Mouse (Mus musculus): ENCODE measurements around the gene Pdap1. TPM values are rescaled to one million over a fixed set of nuclear protein-coding genes. Genes with fewer than 3 reads are reported as not detected.
"Not testable (repeated sequence)": the region's sequence is repeated elsewhere in the genome, so short reads cannot be mapped to it uniquely, and the experiment has no call there.

Pdap1 gene
- polyA plus RNA-seq, 1 experiment from 2014 or later = 96.3 TPM

- Histone ChIP-seq H3K27ac (no peak overlapping the region), H3K36me3 (replicated peaks; ENCODE audit: control insufficient read depth, insufficient read depth) (peaks cover 95% of the 10 kb centered on the region), H3K4me2 (replicated peaks) (no peak overlapping the region), H3K27me3 (ENCODE audit: control insufficient read depth, insufficient read depth, low read length) (no peaks in the 10 kb centered on the region), H3K4me3 (replicated peaks; ENCODE audit: low read length) (no peak overlapping the region), H3K9ac (no peak overlapping the region), H3K9me3 (ENCODE audit: control insufficient read depth, low read length) (no peaks in the 10 kb centered on the region), H3K4me1 (replicated peaks; ENCODE audit: control insufficient read depth, insufficient read depth, low read length) (no peaks in the 10 kb centered on the region)
- no peak for ATAC-seq (ENCODE audit: low FRiP score)
- WGBS = 97% methylated on average over 5 of the region's 5 CpGs
- DNase-seq (ENCODE audit: low spot score) = no peak
Observed at GRCm38 (mm10) chr5:145152690-145153089, 12.7 kb upstream of the Pdap1 start.

GRCm38 (mm10) chr5:145149294-145149693, 9.3 kb upstream of the Pdap1 start:
- no peak for ATAC-seq (ENCODE audit: low FRiP score)
- Histone ChIP-seq H3K4me1 (replicated peaks; ENCODE audit: control insufficient read depth, insufficient read depth, low read length) (no peaks in the 10 kb centered on the region), H3K27ac (no peak overlapping the region), H3K9ac (no peak overlapping the region), H3K36me3 (replicated peaks; ENCODE audit: control insufficient read depth, insufficient read depth) (peaks cover 100% of the 10 kb centered on the region), H3K27me3 (ENCODE audit: control insufficient read depth, insufficient read depth, low read length) (no peaks in the 10 kb centered on the region), H3K4me3 (replicated peaks; ENCODE audit: low read length) (no peak overlapping the region), H3K4me2 (replicated peaks) (no peak overlapping the region), H3K9me3 (ENCODE audit: control insufficient read depth, low read length) (no peaks in the 10 kb centered on the region)
- 90% methylated on average over 6 of the region's 6 CpGs for WGBS
- no peak for DNase-seq (ENCODE audit: low spot score)

GRCm38 (mm10) chr5:145147748-145148147, 7.7 kb upstream of the Pdap1 start:
- H3K9me3 ChIP-seq (ENCODE audit: control insufficient read depth, low read length) = no peaks in the 10 kb centered on the region
- WGBS = 92% methylated on average over 5 of the region's 5 CpGs
- peaks cover 100% of the 10 kb centered on the region for H3K36me3 ChIP-seq (replicated peaks; ENCODE audit: control insufficient read depth, insufficient read depth)
- no peaks in the 10 kb centered on the region for H3K4me1 ChIP-seq (replicated peaks; ENCODE audit: control insufficient read depth, insufficient read depth, low read length)
- no peak overlapping the region for H3K9ac ChIP-seq
- H3K4me2 ChIP-seq (replicated peaks) = no peak overlapping the region
- DNase-seq (ENCODE audit: low spot score) = no peak
- no peaks in the 10 kb centered on the region for H3K27me3 ChIP-seq (ENCODE audit: control insufficient read depth, insufficient read depth, low read length)
- H3K4me3 ChIP-seq (replicated peaks; ENCODE audit: low read length) = no peak overlapping the region
- H3K27ac ChIP-seq = no peak overlapping the region
- no peak for ATAC-seq (ENCODE audit: low FRiP score)

- DNase-seq (ENCODE audit: low spot score) (no peak), ATAC-seq (ENCODE audit: low FRiP score) (no peak)
- WGBS = 2% methylated on average over 18 of the region's 18 CpGs
- Histone ChIP-seq H3K4me3 (replicated peaks; ENCODE audit: low read length) (peak overlapping the region; percentile 80), H3K4me1 (replicated peaks; ENCODE audit: control insufficient read depth, insufficient read depth, low read length) (peaks cover 28% of the 10 kb centered on the region), H3K9ac (peak overlapping the region; percentile 84), H3K4me2 (replicated peaks) (peak overlapping the region; percentile 83), H3K36me3 (replicated peaks; ENCODE audit: control insufficient read depth, insufficient read depth) (peaks cover 62% of the 10 kb centered on the region), H3K27ac (peak overlapping the region; percentile 94), H3K27me3 (ENCODE audit: control insufficient read depth, insufficient read depth, low read length) (no peaks in the 10 kb centered on the region), H3K9me3 (ENCODE audit: control insufficient read depth, low read length) (no peaks in the 10 kb centered on the region)
Observed at GRCm38 (mm10) chr5:145140611-145141010, 573 bp upstream of the Pdap1 start.

GRCm38 (mm10) chr5:145138836-145139235, 1.2 kb downstream of the Pdap1 start:
- DNase-seq (ENCODE audit: low spot score) (no peak), ATAC-seq (ENCODE audit: low FRiP score) (no peak)
- WGBS = 15% methylated on average over 6 of the region's 6 CpGs
- H3K4me1 ChIP-seq (replicated peaks; ENCODE audit: control insufficient read depth, insufficient read depth, low read length) = peaks cover 28% of the 10 kb centered on the region
- no peaks in the 10 kb centered on the region for H3K9me3 ChIP-seq (ENCODE audit: control insufficient read depth, low read length)
- H3K4me2 ChIP-seq (replicated peaks) = peak overlapping the region; percentile 83
- H3K9ac ChIP-seq = peak overlapping the region; percentile 84
- peak overlapping the region; percentile 80 for H3K4me3 ChIP-seq (replicated peaks; ENCODE audit: low read length)
- peaks cover 62% of the 10 kb centered on the region for H3K36me3 ChIP-seq (replicated peaks; ENCODE audit: control insufficient read depth, insufficient read depth)
- H3K27ac ChIP-seq = no peak overlapping the region
- no peaks in the 10 kb centered on the region for H3K27me3 ChIP-seq (ENCODE audit: control insufficient read depth, insufficient read depth, low read length)

GRCm38 (mm10) chr5:145133275-145133674, 6.8 kb downstream of the Pdap1 start:
- H3K27me3 ChIP-seq (ENCODE audit: control insufficient read depth, insufficient read depth, low read length); DNase-seq (ENCODE audit: low spot score); H3K4me3 ChIP-seq (replicated peaks; ENCODE audit: low read length); H3K9me3 ChIP-seq (ENCODE audit: control insufficient read depth, low read length); H3K4me2 ChIP-seq (replicated peaks); H3K27ac ChIP-seq; H3K9ac ChIP-seq; ATAC-seq (ENCODE audit: low FRiP score): not testable (repeated sequence)
- H3K36me3 ChIP-seq (replicated peaks; ENCODE audit: control insufficient read depth, insufficient read depth) = peaks cover 90% of the 10 kb centered on the region
- H3K4me1 ChIP-seq (replicated peaks; ENCODE audit: control insufficient read depth, insufficient read depth, low read length) = peaks cover 10% of the 10 kb centered on the region
- 92% methylated on average over 6 of the region's 6 CpGs for WGBS

GRCm38 (mm10) chr5:145130995-145131394, 9.0 kb downstream of the Pdap1 start:
- H3K27me3 ChIP-seq (ENCODE audit: control insufficient read depth, insufficient read depth, low read length) = no peaks in the 10 kb centered on the region
- ATAC-seq (ENCODE audit: low FRiP score) (no peak), DNase-seq (ENCODE audit: low spot score) (no peak)
- no peak overlapping the region for H3K9ac ChIP-seq
- 96% methylated on average over 3 of the region's 3 CpGs for WGBS
- H3K36me3 ChIP-seq (replicated peaks; ENCODE audit: control insufficient read depth, insufficient read depth) = peaks cover 95% of the 10 kb centered on the region
- no peak overlapping the region for H3K27ac ChIP-seq
- H3K4me3 ChIP-seq (replicated peaks; ENCODE audit: low read length) = no peak overlapping the region
- H3K9me3 ChIP-seq (ENCODE audit: control insufficient read depth, low read length) = no peaks in the 10 kb centered on the region
- no peak overlapping the region for H3K4me2 ChIP-seq (replicated peaks)
- no peaks in the 10 kb centered on the region for H3K4me1 ChIP-seq (replicated peaks; ENCODE audit: control insufficient read depth, insufficient read depth, low read length)

- WGBS = 92% methylated on average over 11 of the region's 11 CpGs
- no peak overlapping the region for H3K9ac ChIP-seq
- no peak overlapping the region for H3K4me3 ChIP-seq (replicated peaks; ENCODE audit: low read length)
Observed at GRCm38 (mm10) chr5:145130191-145130590, 9.8 kb downstream of the Pdap1 start.

GRCm38 (mm10) chr5:145129773-145130172, 10.3 kb downstream of the Pdap1 start:
- not testable (repeated sequence) for H3K4me1 ChIP-seq (replicated peaks; ENCODE audit: control insufficient read depth, insufficient read depth, low read length); H3K4me2 ChIP-seq (replicated peaks); DNase-seq (ENCODE audit: low spot score); H3K9ac ChIP-seq; H3K9me3 ChIP-seq (ENCODE audit: control insufficient read depth, low read length); ATAC-seq (ENCODE audit: low FRiP score); H3K27ac ChIP-seq; H3K4me3 ChIP-seq (replicated peaks; ENCODE audit: low read length); H3K27me3 ChIP-seq (ENCODE audit: control insufficient read depth, insufficient read depth, low read length)
- WGBS = 90% methylated on average over 4 of the region's 6 CpGs
- peaks cover 88% of the 10 kb centered on the region for H3K36me3 ChIP-seq (replicated peaks; ENCODE audit: control insufficient read depth, insufficient read depth)

More at GRCm38 (mm10) chr5:145130191-145130590, 9.8 kb downstream of the Pdap1 start:
- Histone ChIP-seq H3K4me1 (replicated peaks; ENCODE audit: control insufficient read depth, insufficient read depth, low read length) (no peaks in the 10 kb centered on the region), H3K27ac (no peak overlapping the region), H3K36me3 (replicated peaks; ENCODE audit: control insufficient read depth, insufficient read depth) (peaks cover 89% of the 10 kb centered on the region), H3K9me3 (ENCODE audit: control insufficient read depth, low read length) (no peaks in the 10 kb centered on the region), H3K27me3 (ENCODE audit: control insufficient read depth, insufficient read depth, low read length) (no peaks in the 10 kb centered on the region), H3K4me2 (replicated peaks) (no peak overlapping the region)
- no peak for DNase-seq (ENCODE audit: low spot score)
- no peak for ATAC-seq (ENCODE audit: low FRiP score)

GRCm38 (mm10) chr5:145129124-145129523, 10.9 kb downstream of the Pdap1 start:
- no peak; the same call in 1 of the 2 replicates for ATAC-seq (ENCODE audit: low FRiP score)
- Histone ChIP-seq H3K27me3 (ENCODE audit: control insufficient read depth, insufficient read depth, low read length) (no peaks in the 10 kb centered on the region), H3K9ac (no peak overlapping the region), H3K4me2 (replicated peaks) (no peak overlapping the region), H3K27ac (no peak overlapping the region), H3K36me3 (replicated peaks; ENCODE audit: control insufficient read depth, insufficient read depth) (peaks cover 88% of the 10 kb centered on the region), H3K9me3 (ENCODE audit: control insufficient read depth, low read length) (no peaks in the 10 kb centered on the region), H3K4me3 (replicated peaks; ENCODE audit: low read length) (no peak overlapping the region), H3K4me1 (replicated peaks; ENCODE audit: control insufficient read depth, insufficient read depth, low read length) (no peaks in the 10 kb centered on the region)
- DNase-seq (ENCODE audit: low spot score) = no peak
- 94% methylated on average over 4 of the region's 4 CpGs for whole genome bisulfite sequencing

All from hindbrain, embryonic 14.5 days (tissue).